Mouse (Mus musculus): Measurements from ENCODE around the gene Rasal2.
A peak's percentile ranks its signal among the peaks of the same experiment; 100 is the strongest.

Rasal2 gene

GRCm38 (mm10) chr1:157323091-157323490 is 89.3 kb downstream of the Rasal2 start:
- DNase-seq = no peak

DNA sequence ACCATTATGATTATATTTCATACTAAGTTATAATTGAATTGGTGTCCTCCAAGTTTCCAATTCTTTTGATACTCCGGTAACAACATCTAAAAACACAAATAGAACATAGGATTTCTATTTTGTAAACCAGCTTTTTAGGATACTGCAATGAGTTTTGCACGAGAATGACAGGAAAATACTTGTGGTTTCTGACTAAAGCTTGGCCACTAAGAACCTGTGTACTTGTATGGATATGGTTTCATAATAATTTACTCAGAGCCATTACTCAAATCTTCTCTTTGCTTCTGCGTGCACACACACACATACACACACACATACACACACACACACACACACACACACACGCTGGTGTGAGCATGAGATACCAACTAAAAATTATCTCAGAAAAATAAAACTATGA is 93.5 kb downstream of the Rasal2 start:
- DNase-seq = no peak

GRCm38 (mm10) chr1:157301266-157301665 is 111.1 kb downstream of the Rasal2 start:
- no peak for DNase-seq

- DNase-seq = no peak
Measured at GRCm38 (mm10) chr1:157299559-157299958, 112.8 kb downstream of the Rasal2 start.

DNA sequence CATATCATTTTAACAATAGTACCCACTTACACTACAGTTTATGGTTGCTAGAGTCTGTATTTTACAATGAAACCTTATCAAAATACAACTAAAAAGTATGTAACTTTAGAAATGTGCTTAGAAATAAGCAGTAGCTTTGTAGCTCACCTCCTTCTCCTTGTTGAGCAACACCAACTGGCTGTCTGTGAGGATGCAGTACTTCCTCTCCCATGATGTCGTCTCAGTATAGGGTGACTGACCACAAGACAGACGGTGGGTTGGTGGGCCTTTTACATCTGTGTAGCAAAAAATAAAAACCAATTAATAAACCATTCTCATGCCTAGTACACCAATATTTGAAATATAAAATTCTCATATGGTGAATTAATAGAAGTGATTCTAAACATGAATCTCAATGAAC is 113.4 kb downstream of the Rasal2 start:
- no peak for DNase-seq

- DNase-seq = no peak
Measured at GRCm38 (mm10) chr1:157297137-157297536, 115.3 kb downstream of the Rasal2 start.

- DNase-seq = no peak
Measured at GRCm38 (mm10) chr1:157295868-157296267, 116.5 kb downstream of the Rasal2 start.

GRCm38 (mm10) chr1:157290173-157290572 is 122.2 kb downstream of the Rasal2 start:
- no peak for DNase-seq

DNA sequence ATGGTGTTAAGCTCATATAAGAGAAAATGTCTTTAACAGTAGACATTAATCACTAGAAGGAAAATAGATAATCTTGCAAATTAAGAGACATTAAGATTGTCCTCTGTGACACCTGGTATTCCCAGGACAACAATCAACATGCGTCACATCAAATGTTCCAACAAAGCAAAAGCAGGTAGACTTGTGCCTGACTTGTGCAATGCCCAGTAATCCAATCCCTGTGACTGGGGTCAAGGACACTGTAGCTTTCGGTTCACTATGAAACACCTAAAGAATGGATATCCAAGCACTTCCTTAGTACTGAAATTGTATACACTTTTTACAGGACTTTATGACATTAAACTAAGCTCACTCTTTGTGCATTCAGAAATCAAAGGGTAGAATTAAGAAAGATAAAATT is 123.1 kb downstream of the Rasal2 start:
- DNase-seq = no peak

DNA sequence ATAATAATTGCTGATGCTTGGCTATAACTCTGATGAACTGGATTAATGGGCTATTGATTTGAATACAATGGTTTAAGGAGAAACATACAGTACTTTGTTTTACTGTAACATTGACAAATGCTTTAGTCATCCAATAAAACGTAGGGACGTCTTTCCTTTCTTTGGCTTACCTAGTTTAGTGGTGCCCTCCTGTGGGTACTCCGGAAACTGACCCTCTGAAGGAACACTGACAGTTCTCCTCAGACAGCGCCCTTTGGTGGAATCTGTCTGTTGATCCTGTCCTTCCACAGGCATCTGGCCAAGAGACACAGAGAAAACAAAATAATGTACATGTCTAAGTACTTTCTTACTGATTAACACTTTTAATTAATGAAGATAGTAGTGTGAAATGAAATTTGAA is 125.8 kb downstream of the Rasal2 start:
- peak; percentile 7 for DNase-seq

GRCm38 (mm10) chr1:157285366-157285765 is 127.0 kb downstream of the Rasal2 start:
- no peak for DNase-seq

GRCm38 (mm10) chr1:157280781-157281180 is 131.6 kb downstream of the Rasal2 start:
- DNase-seq = no peak

- DNase-seq = no peak
Measured at GRCm38 (mm10) chr1:157275672-157276307, 136.6 kb downstream of the Rasal2 start.

GRCm38 (mm10) chr1:157267894-157268293 is 144.5 kb downstream of the Rasal2 start:
- no peak for DNase-seq

- DNase-seq = no peak
Measured at GRCm38 (mm10) chr1:157256562-157256961, 155.8 kb downstream of the Rasal2 start.

- DNase-seq = no peak
Measured at GRCm38 (mm10) chr1:157255776-157256175, 156.6 kb downstream of the Rasal2 start.

DNA sequence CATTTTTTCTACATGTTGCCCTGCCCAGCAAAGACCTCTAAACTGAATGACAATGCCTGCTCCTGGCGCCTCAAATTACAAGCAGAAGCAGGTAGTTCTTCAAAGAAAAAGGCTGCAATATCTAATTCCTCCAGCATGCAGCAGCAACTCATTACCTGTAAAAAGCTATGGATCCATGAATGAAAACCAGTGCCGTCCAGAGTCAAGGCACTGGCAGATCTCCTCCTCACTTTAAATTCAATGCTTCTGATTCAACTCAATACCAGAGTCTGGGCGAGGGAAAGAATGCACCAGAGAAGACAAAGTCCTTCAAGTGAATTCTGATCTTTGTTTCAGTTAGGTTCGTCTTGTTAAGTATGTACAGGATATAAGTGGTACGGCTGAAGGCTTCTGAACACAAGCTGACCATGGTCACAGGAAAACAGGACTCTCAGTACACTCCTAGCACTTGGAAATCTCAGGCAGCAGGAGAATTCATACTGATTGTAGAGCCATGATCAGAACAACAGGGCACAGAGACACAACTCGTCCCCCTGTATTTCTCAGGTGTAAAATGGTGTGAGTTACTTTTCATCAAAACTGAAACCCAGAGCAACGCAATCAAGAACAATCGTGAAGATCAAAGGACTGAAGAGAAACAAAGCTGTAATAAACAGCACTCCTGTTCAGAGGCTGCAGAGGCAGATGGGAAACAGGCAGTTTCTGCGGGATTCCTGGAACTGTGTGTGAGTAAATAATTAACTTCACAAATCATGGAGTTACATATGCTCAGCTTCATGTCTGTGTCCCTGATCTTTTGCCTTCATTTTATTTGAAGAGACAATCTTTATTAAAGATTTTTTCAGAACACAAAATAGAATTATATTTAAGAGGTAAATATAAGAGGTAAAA is 158.6 kb downstream of the Rasal2 start:
- no peak for DNase-seq

DNA sequence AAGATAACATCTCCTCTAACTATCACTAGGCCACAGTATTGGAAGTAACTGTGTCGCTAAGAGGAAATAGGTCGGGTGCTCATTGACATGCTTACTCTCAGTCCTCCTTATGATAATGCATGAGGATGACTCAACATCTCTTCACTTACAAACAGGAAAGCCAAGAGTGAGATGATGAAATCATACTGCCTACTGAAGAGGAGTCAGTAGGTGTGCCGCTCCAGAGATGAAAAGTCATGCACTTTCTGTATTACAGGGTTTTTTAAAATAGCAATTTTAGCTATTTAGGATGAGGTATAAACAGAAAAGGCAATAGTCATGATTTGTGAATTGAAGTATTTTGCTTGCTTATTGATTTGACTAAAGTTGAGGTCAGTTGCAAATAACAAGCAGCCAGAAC is 164.3 kb downstream of the Rasal2 start:
- DNase-seq = no peak

DNA sequence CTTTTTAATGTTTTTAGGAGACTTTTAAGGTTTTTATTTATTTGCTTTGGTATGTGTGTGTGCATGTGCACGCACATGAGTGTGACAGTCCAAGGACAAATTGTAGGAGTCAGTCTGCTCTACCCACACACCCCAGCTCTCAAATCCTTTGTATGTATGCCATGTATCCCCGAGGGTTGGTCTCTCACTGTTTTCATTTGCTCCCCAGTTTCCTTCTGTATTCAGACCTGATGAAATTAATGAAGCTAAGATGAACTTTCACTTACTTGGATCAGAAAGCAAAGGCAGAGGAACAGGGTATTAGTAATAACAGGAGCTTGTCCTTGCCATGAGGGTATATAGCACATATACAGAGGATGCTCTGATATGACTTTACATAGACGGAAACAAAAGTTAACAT is 165.1 kb downstream of the Rasal2 start:
- DNase-seq = no peak

GRCm38 (mm10) chr1:157246779-157247178 is 165.6 kb downstream of the Rasal2 start:
- DNase-seq = no peak

DNA sequence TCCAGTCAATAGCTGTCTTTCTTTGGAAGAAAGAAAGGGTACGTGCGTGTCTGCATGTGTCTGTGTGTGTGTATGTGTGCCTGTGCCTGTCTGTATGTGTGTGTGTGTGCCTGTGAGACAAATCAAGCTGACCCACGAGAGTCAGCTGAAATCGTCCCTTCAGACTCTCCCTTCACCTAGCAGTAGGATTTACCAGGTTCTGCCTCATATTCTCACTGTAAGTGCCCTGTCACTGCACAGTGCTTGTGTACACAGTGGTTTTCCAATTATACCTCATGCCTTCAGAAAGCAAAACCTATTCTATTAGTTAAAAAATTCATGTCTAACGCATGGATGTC is 168.0 kb downstream of the Rasal2 start:
- DNase-seq = no peak

- no peak for DNase-seq
Measured at GRCm38 (mm10) chr1:157243576-157244452, 168.6 kb downstream of the Rasal2 start.

DNA sequence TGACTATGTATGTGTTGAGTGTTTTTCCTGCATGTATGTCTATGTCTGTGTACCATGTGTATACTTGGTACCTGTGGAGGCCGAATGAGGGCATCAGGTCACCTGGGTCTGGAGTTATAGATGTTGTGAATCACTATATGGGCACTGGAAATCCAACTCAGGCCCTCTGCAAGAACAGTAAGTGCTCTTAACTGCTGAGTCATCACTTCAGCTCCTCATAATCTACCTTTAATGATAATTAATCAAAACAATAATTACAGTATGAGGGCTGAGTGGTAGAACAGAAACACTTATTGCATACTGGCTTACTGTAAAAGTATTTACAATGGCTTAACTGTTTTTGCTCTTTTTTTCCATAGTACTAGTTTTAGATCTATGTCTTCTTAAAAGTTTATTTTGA is 172.7 kb downstream of the Rasal2 start:
- no peak for DNase-seq
